Mouse (Mus musculus): ENCODE results near the gene Shb.

DNA sequence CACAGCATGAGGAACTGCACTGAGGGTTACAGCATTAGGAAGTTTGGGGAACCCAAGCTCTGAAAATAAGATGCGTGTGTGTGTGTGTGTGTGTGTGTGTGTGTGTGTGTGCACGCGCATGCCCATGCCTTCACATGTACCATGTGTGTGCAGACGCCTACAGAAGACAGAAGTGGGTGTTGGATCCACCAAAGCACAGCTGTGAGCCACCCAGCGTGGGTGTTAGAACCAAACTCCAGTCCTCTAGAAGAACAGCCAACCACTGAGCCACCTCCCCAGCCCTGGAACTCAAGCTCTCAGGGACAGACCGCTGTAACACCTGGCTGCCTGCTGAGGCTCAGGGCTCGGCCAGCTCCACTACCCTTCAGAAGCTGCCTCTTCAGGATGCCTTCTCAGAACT lies 83.8 kb downstream of the Shb start:
- TF ChIP-seq POLR2A (IDR thresholded peaks at IDR 0.05; ENCODE audit: borderline replicate concordance, control insufficient read depth, low read depth, low read length) (no peak), CTCF (IDR thresholded peaks at IDR 0.05; ENCODE audit: control insufficient read depth, insufficient read depth, low read length) (no peak)

Measured in bone marrow, adult 2 months (tissue).